Mouse (Mus musculus) T-cell, adult 66 days (primary cell): ENCODE results near the gene Gtf2f1. TPM values are rescaled to one million over a fixed set of nuclear protein-coding genes. Genes with fewer than 3 reads are reported as not detected.

Experiments
- total RNA-seq, 2 experiments: library from RNA; stranded (reverse); gene quantifications; 3 replicates in 1 of 2; 4 replicates in 1 of 2; pipeline ENCODE4 v1.2.4; 2023

The Gtf2f1 gene
- 10 to 100 TPM; 51.1 to 57.4 TPM for total RNA-seq

DNA sequence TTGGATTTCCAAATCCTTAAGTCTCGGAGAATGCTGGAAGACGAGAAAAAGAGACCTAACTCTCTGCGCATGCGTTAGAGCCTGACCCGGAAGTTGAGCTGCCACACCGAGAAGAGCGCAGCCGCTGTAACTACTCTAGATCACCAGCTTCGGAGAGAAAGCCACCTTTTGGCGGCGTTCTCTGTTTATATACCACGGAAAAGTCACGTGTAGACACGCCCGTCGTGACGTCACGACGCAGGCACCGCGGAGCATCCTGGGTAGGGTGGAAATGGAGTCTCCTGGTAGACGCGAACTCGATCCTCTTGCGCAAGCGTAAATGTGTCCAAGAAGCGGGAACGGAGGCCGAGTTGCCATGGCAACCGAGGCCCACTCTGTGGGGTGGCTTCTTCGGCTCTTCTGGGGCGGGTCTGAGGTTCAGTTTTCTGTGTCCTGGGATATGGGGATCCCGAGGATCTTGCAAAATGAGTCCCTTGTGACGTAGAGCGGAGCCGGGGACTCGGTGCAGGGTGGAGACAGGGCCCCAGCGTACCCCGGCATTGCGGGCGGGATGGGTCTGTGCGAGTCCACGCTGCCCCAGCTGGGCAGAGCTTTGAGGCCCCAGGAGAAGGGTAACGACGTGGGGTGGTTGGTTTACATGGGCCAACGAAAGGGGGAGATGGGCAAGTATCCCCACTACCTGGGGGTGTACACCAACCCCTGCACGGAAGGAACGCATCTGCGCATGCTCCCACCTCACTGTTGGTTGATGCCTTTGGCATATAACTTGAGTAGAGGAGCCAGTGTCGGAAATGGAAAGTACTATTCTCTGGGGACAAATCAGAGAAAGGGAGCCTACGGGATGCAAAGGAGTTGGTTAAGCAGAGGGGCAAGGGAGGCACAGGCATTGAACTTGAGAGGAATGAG is at the start of gene Gtf2f1, which contains the start of gene Gm17949:
Gtf2f1 (minus strand) TSS at position 53 of the 906 bp plus-strand sequence.
Gm17949 (plus strand) TSS at position 234 of the 906 bp plus-strand sequence.

GRCm38 (mm10) chr17:57059486-57059977 is 48.4 kb upstream of the Gtf2f1 start, which contains the start of gene Slc25a23:
TSS of gene Slc25a23 (minus strand) at chr17:57059863.

DNA sequence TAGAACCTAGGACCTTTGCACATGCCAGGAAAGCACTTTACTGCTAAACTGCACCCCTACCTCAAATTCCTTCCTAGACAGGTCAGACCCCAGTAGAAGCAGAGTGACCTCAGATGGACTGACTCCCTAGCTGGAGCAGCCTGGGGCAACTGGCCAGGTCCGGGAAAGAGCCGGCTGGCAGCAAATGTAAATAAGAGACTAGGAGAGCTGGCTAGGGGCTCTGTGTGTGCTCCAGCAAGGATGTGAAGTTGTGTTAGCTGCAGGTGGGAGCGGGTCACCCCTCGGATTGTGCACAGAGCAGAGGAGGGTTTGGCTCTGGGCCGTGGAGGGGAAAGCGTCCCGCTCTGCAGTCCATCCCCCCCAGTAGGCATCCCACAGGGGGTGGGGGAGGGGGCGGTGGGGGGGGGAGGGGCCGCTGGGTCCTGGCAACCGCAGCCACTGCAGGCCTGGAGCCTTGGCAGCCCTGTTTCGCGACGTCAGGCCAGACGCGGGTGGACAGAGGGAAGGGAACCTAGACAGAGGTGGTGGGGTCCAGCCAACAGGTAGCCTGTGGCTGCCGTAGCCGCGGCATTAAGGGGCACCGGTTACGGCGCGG is 47.9 kb upstream of the Gtf2f1 start, which contains the start of gene Crb3:
Crb3 (plus strand) TSS at position 215 of the 595 bp plus-strand sequence.

DNA sequence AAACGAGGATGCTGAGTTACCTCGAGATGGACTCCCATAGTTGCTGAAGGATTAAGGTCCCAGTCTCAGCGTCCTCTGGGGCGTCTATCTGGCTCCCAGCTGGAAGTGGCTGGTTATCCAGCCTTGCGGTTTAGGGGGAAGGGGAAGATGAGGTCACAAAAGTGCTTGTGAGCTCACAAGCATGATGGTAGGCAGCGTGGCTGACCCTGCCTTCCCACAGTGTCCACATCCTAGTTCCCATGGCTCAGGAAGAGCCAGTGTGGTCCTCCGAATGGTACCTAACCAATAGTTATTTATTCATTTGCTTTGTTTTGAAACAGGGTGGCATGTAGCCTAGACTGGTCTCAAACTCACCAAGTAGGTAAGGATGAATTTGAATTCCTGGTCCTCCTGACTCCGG is 30.5 kb upstream of the Gtf2f1 start, which contains the start of gene Slc25a41:
Slc25a41 (minus strand) TSS at position 101 of the 400 bp plus-strand sequence.

DNA sequence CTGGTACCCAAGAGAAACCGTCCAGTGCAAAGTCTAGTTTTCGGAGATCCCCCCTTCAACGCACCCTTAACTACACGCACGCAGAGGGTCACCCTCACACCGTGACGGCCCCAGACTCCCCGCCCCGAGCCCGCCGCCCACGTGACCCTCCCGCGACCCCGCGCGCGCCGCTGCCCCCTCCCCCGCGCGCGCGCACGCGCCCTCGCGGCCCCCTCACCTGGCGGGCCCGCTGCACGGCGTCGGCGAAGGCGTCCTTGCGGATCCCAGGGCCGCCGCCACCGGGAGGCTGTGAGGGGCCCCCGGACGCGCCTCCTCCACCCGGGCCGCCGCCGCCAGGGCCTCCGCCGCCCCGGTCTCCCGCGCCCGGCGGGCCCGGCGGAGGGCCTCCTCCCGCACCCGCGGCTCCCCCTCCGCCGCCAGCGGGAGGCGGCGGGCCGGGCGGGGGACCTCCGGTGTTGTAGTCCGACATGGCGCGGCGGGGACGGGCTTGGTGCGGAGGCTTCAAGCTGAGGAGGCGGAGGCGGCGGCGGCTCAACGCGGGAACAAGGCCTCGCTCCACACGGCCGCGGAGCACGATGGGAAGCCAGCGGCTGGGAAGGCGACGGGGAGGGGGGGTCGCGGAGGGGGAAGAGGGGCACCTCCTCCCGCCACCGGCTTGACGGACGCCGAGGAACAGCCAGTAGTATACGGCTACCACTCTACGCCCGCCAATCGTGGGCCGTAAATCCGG is 20.0 kb upstream of the Gtf2f1 start, which contains the start of gene Khsrp:
Khsrp (minus strand) TSS at position 592 of the 730 bp plus-strand sequence.

DNA sequence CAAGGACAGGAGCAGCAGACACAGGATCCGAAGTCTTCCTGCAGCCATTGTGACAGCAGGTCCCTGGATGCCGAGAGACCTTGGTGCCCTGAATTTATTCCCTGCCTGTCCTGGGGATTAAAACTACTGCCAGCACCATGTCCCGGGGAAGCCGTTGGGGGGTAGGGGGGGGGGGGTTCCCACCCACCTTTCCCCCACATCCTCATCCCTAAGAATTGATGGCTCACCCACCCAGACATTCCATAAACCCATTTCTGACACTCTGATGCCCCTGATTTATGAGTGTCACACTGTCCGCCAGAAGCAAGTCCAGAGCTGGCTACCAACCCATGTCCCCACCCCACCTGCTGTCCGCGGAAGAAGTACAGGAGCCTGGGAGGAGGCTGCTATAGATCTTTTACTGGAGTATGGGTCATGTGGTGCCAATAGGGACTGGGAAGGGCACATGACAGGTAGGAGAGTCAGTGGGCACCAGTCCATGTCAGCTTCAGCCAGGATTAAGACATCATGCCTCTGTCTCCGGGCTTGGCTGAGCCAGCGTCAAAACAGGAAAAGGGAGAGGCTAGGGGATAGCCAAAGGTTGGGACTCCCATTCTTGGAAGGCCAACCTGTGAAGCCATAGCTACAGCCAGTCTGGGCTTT is 11.0 kb downstream of the Gtf2f1 start, which contains the start of gene Pspn:
Pspn (minus strand) TSS at position 51 of the 642 bp plus-strand sequence.

DNA sequence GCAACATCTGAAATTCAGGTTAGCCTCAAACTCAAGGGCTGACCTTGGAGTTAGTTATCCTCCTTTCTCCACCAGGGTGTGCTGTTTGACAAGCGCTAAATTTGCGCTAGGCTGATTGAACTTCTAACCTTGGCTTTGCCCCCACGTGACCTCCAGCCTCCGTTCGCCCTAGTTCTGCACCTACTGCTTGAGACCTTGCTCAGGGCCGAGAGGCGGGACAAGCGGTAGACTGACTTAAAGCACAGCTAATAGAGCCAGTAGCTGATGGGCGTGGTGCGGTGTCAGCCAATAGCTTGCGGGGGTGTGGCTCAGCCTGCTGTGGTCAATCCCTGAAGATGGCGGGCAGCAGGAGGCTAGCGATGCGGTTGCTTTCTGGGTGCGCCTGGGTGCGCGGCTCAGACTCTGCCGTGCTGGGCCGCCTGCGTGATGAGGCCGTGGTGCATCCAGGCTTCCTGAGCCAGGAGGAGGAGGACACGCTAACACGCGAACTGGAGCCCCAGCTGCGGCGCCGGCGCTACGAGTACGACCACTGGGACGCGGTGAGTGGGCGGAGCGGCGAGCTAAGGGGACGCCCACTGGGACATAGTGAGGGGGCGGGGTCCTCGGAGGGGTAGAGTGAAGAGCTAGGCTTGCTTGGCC is 13.9 kb downstream of the Gtf2f1 start, which contains the start of gene Alkbh7:
Alkbh7 (plus strand) TSS at position 311 of the 639 bp plus-strand sequence.

GRCm38 (mm10) chr17:56990115-56990746 is 20.9 kb downstream of the Gtf2f1 start, which contains the start of gene Clpp:
TSS of gene Clpp (plus strand) at chr17:56990305.

GRCm38 (mm10) chr17:56982013-56982412 is 29.1 kb downstream of the Gtf2f1 start, which contains the start of gene Acer1:
TSS of gene Acer1 (minus strand) at chr17:56982126.

Other genes starting within 250 kb of the Gtf2f1 start
- gene Dus3l, start 246.5 kb downstream of the Gtf2f1 start, total RNA-seq: 10 to 100 TPM; 57.0 to 57.2 TPM
- 1 to 10 TPM; 1.2 to 1.8 TPM for gene Prr22, start 241.0 kb downstream of the Gtf2f1 start, total RNA-seq
- 10 to 100 TPM; 18.2 to 18.7 TPM for gene Rfx2, start 180.3 kb downstream of the Gtf2f1 start, total RNA-seq
- not detected for gene Acsbg2, start 136.8 kb downstream of the Gtf2f1 start, total RNA-seq
- gene 1700061G19Rik, start 135.8 kb downstream of the Gtf2f1 start, total RNA-seq: 1 to 10 TPM; 1.3 to 1.4 TPM
- gene Mllt1, start 75.9 kb downstream of the Gtf2f1 start, total RNA-seq: 10 to 100 TPM; 38.4 to 44.5 TPM
- gene Acer1, start 29.2 kb downstream of the Gtf2f1 start, total RNA-seq: not detected
- 10 to 100 TPM; 31.2 to 33.7 TPM for gene Clpp, start 21.0 kb downstream of the Gtf2f1 start, total RNA-seq
- gene Alkbh7, start 13.9 kb downstream of the Gtf2f1 start, total RNA-seq: 10 to 100 TPM; 12.5 to 13.6 TPM
- 1 to 10 TPM; 2.4 to 2.7 TPM for gene Pspn, start 11.3 kb downstream of the Gtf2f1 start, total RNA-seq
- not detected for gene Gm17949, start 181 bp upstream of the Gtf2f1 start, total RNA-seq
- 100 to 1,000 TPM; 134 to 144 TPM for gene Khsrp, start 20.2 kb upstream of the Gtf2f1 start, total RNA-seq
- not detected for gene Slc25a41, start 30.4 kb upstream of the Gtf2f1 start, total RNA-seq
- 1 to 10 TPM in 1 of 2 experiments, under 1 TPM in 1; 0.99 to 1.6 TPM for gene Crb3, start 47.8 kb upstream of the Gtf2f1 start, total RNA-seq
- gene Slc25a23, start 48.6 kb upstream of the Gtf2f1 start, total RNA-seq: 10 to 100 TPM; 27.8 to 38.7 TPM
- gene Dennd1c, start 67.2 kb upstream of the Gtf2f1 start, total RNA-seq: 100 to 1,000 TPM; 182 to 245 TPM
- 1 to 10 TPM; 1.4 to 1.5 TPM for gene Tubb4a, start 76.5 kb upstream of the Gtf2f1 start, total RNA-seq
- gene Tnfsf9, start 94.0 kb upstream of the Gtf2f1 start, total RNA-seq: 1 to 10 TPM; 2.0 to 3.2 TPM
- gene Cd70, start 138.5 kb upstream of the Gtf2f1 start, total RNA-seq: not detected
- gene Tnfsf14, start 182.9 kb upstream of the Gtf2f1 start, total RNA-seq: 10 to 100 TPM in 1 of 2 experiments, 1 to 10 TPM in 1; 7.2 to 13.8 TPM
- gene C3, start 216.8 kb upstream of the Gtf2f1 start, total RNA-seq: 1 to 10 TPM in 1 of 2 experiments, under 1 TPM in 1; 0.71 to 3.3 TPM
- gene Gpr108, start 237.2 kb upstream of the Gtf2f1 start, total RNA-seq: 10 to 100 TPM; 40.9 to 47.9 TPM
- gene Trip10, start 238.2 kb upstream of the Gtf2f1 start, total RNA-seq: 1 to 10 TPM; 5.8 to 5.9 TPM